Mouse (Mus musculus) embryonic facial prominence, embryonic 10.5 days (tissue): ENCODE data around the gene Smarcal1. TPM values are rescaled to one million over a fixed set of nuclear protein-coding genes. Genes with fewer than 3 reads are reported as not detected.

Source experiments
- DNase-seq: peaks from one replicate; pipeline ENCODE4 v3.0.0-alpha.2; 2017; ENCODE audit warnings: low spot score
- H3K27ac ChIP-seq: fragments of 300-500 bp; sonication (generic); replicated peaks from 2 replicates; pipeline ENCODE4 v1.5.1; 2016; ENCODE audit warnings: mild to moderate bottlenecking
- H3K27me3 ChIP-seq: fragments of 300-500 bp; sonication (generic); replicated peaks from 2 replicates; pipeline ENCODE4 v1.6.1; 2016; ENCODE audit warnings: low read depth, mild to moderate bottlenecking; ENCODE audit not compliant: poor library complexity, severe bottlenecking
- H3K36me3 ChIP-seq: fragments of 300-500 bp; sonication (generic); replicated peaks from 2 replicates; pipeline ENCODE4 v1.6.1; 2016; ENCODE audit warnings: mild to moderate bottlenecking, moderate library complexity
- H3K4me1 ChIP-seq: fragments of 300-500 bp; sonication (generic); 2 replicates; pipeline ENCODE4 v1.6.1; 2016
- H3K4me3 ChIP-seq: fragments of 300-500 bp; sonication (generic); 2 replicates; pipeline ENCODE4 v1.5.1; 2016; ENCODE audit warnings: mild to moderate bottlenecking, moderate library complexity
- H3K9me3 ChIP-seq: fragments of 300-500 bp; sonication (generic); 2 replicates; pipeline ENCODE4 v1.6.1; 2016; ENCODE audit warnings: mild to moderate bottlenecking
- WGBS: fragments of 180-500 bp; shearing (Covaris S2); methylation state at CpG from one replicate; pipeline ENCODE4 v1.1.7; 2016; 5-methylcytosine and 5-hydroxymethylcytosine counted together
- polyA plus RNA-seq: library from polyadenylated mRNA; unstranded; fragments of >200 nt; fragmentation: Nextera tagmentation; extraction: Ambion mirVana; gene quantifications from 2 replicates; pipeline ENCODE4 v1.2.1, GENCODE M21; 2016

Gene Smarcal1
- 31.4 and 33.3 TPM in 2 replicates for polyA plus RNA-seq

DNA sequence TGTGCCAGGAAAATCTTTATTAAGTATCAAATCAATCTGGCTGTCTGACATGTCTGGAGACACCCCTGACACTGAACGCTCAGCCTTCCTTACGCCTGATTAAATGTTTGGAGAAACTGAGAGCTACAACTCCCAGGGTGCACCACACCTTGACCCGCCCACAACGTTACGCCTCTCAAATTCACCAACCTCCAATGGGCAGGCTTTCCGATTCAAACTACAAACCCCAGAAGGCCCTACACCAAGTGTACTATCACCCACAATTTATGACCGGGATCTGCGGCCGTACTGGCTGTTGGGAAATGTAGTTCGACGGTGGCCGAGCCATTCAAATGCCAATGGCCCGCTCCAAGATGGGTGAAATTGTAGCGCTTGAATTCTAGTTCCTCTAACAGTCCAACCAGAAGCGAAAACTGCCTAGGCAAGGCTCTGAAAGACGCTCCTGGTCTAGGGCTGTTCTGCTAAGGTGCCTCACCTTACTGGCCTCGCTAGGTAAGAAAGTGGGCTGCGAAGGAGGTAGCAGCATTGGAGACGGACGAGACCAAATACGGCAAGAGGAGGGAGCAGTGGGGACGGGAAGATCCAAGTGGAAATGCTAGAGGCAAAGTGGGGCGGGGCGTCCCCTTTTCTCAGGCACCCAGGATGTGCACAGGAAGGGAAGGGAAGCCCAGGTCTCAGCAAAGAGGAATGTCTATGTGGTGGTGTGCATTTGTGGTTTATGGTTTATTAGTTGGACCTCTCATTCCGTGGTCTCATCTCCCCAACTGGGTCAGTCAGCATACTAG lies at the start of gene Smarcal1:
Gene Smarcal1, plus strand, starts transcription at position 305 of the 785 bp plus-strand sequence.
- under 1% methylated on average over 25 of the region's 25 CpGs for whole genome bisulfite sequencing
- Histone ChIP-seq H3K4me3 (peak within 1 kb of the TSS; percentile 73), H3K27me3 (0 out of 2 replicates have a peak, but pooled peaks cover 6% of the 10 kb centered on the region), H3K9me3 (no peaks in the 10 kb centered on the region), H3K4me1 (peaks cover 22% of the 10 kb centered on the region), H3K27ac (peak within 1 kb of the TSS; percentile 90), H3K36me3 (peaks cover 27% of the 10 kb centered on the region)
- DNase-seq: peak; percentile 92

DNA sequence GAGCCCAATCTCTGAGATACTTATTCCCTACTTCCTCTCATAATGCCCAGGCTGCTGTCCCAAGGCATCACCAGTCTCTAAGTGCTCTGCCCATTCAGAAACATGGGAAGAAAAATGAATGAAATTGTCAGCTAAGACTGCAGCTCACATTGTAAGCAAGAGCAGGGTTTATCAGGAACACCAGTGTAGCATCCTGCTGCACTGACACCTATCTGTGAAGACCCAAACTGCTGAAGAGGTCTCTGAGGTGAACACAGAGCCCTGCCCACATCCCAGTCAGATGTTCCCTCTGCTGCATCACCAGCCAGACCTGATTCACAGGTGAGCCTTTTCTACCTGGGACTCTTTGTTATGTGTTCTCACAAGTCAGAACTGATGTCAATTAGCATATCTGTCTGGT lies 49.6 kb upstream of the Smarcal1 start:
- Histone ChIP-seq H3K9me3 (no peaks in the 10 kb centered on the region), H3K36me3 (no peaks in the 10 kb centered on the region), H3K27me3 (peaks cover 55% of the 10 kb centered on the region), H3K27ac (no peak overlapping the region), H3K4me1 (peaks cover 18% of the 10 kb centered on the region), H3K4me3 (no peak overlapping the region)
- DNase-seq: no peak

DNA sequence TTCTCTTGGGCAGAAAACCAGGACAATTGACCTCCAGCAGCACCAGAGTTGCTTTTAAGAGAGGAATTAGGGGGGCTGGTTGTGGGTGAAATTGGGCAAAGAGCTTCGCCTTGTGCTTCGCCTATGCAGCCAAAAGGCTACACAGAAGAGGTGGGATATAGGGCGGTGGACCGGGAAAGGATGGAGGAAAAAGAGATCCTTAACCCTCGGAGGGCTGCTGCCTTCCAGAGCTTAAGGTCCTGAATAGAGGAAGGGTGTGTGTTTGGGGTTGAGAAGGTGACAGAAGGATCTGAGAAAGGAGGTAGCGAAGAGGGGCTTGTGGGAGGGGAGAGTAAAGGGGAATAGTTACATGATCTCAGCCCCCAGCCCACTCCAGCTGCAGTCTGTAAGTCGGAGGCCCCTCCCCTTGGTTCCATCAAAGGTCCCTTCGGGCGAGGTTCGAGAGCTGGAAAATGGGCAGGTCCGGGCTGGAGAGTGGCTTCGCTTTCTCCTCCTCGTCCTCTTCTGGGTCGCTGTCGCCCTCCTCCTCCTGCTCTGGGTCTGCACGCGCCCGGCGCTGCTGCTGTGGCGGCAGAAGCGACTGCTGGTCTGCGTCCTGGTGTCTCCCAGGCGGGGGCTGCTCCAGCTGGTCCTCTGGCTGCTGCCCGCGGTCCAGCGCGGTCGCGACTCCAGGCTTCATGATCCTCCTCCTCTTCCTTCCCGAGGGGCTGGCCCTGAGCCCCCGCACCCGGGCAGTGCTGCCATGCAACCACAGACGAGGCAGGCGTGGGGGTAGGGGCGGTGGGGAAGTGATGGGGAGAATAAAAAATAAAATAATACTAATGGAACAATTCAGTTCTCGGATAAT lies 47.1 kb upstream of the Smarcal1 start:
- Histone ChIP-seq H3K4me3 (peak overlapping the region; percentile 52), H3K27ac (no peak overlapping the region), H3K4me1 (peaks cover 18% of the 10 kb centered on the region), H3K9me3 (no peaks in the 10 kb centered on the region), H3K27me3 (peaks cover 55% of the 10 kb centered on the region), H3K36me3 (no peaks in the 10 kb centered on the region)
- DNase-seq: peak; percentile 34
- 2% methylated on average over 36 of the region's 36 CpGs for WGBS

DNA sequence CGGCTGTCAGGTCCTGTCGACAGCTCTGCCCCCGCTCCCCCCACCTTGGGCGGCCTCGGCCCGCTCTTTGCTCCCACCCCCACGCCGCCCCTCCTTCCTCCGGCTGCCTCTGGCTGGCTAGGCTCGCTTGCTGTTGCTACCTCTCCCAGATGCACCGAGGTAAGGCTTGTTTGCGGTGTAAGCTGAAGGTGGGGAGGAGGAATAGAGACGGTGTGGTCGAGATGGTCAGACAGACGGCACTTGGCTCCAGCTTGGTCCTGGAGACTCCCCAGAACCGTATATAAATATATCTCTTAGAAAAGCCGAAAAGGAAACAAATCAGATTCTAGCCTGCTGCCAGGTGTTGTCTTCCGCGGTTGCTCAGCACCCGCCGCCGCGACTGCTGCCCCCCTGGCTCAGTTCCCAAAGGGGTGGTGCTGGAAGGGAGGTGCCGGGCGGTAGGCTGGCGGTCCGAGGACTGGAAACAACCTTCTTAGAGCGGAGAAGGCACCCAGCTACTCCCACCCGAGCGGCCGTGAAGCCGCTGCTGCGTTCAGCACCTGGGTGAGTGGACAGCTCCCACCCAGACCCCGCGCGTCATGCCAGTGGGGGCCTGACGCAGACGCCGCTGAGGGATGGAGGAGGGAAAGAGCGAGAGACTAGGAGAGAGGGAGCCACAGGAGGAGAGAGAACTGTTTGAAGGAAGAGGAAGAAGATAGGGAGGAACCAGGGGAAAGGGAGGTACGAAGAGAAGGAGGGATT lies 46.3 kb upstream of the Smarcal1 start, which contains the start of gene March4:
Gene March4, minus strand, starts transcription at position 320 of the 741 bp plus-strand sequence.
- peaks cover 55% of the 10 kb centered on the region for H3K27me3 ChIP-seq
- peak; percentile 88 for DNase-seq
- H3K27ac ChIP-seq: no peak within 1 kb of the TSS
- no peaks in the 10 kb centered on the region for H3K9me3 ChIP-seq
- WGBS: under 1% methylated on average over 41 of the region's 41 CpGs
- peak within 1 kb of the TSS; percentile 52 for H3K4me3 ChIP-seq
- H3K4me1 ChIP-seq: peaks cover 18% of the 10 kb centered on the region
- no peaks in the 10 kb centered on the region for H3K36me3 ChIP-seq

DNA sequence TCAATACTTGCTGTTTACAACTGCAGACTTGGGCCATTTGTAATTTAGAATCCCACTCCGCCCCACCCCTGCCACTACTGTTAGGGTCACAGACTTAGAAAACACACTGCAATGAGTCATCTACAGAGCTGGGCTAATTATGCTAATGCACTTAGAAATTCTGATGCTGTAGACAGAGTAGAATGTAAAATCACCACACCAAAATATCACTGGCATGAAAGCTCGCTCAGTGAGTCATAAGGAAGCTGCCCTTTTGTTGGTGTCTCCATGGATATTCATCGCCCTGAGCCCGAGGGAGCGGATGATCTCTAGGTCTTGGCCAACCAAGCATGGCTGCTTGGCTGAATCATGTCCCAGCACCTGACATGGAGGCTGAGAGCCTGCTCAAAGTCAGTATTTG lies 44.8 kb upstream of the Smarcal1 start:
- Histone ChIP-seq H3K4me1 (peaks cover 18% of the 10 kb centered on the region), H3K4me3 (no peak overlapping the region), H3K36me3 (no peaks in the 10 kb centered on the region), H3K9me3 (no peaks in the 10 kb centered on the region), H3K27ac (no peak overlapping the region), H3K27me3 (peaks cover 51% of the 10 kb centered on the region)
- WGBS: 87% methylated on average over 5 of the region's 5 CpGs
- DNase-seq: no peak

DNA sequence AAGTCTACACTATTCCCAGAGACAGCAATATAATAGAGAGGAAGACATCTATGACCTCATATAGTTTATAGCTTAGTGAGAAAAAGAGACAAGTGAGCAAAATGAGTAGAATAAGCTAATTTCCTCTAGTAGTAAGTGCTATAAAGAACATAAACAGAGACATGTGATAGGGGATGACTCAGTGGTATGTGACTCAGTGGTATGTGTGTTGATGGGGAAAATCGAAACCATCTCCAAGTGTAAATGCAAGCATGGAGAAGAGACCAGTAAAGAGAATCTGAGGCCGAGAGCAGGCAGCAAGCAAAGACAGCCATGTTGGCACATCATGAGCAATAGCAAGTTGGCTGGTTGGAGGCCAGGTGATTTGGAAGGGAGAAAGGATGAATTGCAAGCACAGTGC lies 32.7 kb upstream of the Smarcal1 start:
- Histone ChIP-seq H3K9me3 (no peaks in the 10 kb centered on the region), H3K4me1 (no peaks in the 10 kb centered on the region), H3K27ac (no peak overlapping the region), H3K4me3 (no peak overlapping the region), H3K36me3 (no peaks in the 10 kb centered on the region), H3K27me3 (no peaks in the 10 kb centered on the region)
- DNase-seq: no peak
- 85% methylated on average over 2 of the region's 2 CpGs for WGBS

DNA sequence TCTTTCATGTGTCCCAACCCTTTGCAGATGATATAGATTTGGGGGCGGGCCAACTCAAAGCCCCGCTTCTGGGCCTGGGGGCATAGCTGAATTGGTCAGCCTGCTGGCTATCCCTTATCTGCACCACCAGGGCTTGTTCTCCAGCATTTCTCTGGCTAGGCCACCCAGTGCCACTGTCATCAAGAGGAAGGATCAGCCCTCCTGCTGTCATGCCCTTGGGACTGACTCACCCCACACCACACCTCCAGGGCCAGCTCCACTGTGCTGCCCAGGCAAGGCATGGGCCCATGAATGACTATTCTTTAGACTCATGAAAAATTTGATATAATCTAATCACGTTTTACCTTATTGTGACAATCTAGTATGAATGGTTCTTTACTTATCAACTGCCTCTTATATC lies 26.6 kb upstream of the Smarcal1 start:
- Histone ChIP-seq H3K4me1 (no peaks in the 10 kb centered on the region), H3K27me3 (no peaks in the 10 kb centered on the region), H3K36me3 (no peaks in the 10 kb centered on the region), H3K9me3 (no peaks in the 10 kb centered on the region), H3K27ac (no peak overlapping the region), H3K4me3 (no peak overlapping the region)
- DNase-seq: no peak
- 88% methylated on average over 3 of the region's 3 CpGs for WGBS

DNA sequence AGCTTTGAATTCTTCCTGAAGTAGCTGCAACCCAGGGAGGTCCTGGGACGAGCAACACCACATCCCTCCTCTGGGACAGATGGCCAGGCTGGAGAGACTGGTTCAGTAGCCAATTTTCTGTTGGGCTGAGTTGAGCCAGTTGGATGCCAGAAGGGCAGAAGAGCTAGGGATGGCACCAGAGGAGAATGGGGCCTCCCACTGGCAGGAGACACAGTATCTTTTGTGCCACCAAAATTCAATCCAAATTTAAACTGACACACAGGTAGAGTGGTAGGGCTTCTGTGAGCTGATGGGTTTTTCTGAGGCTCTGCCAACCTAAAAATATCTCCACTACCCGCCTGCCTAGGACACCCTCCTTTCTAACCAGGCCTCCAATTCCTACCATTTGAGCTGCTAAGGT lies 24.4 kb upstream of the Smarcal1 start:
- WGBS: 68% methylated on average over 2 of the region's 2 CpGs
- H3K36me3 ChIP-seq: no peaks in the 10 kb centered on the region
- H3K9me3 ChIP-seq: no peaks in the 10 kb centered on the region
- H3K27me3 ChIP-seq: no peaks in the 10 kb centered on the region
- H3K4me3 ChIP-seq: no peak overlapping the region
- no peak for DNase-seq
- H3K27ac ChIP-seq: no peak overlapping the region
- H3K4me1 ChIP-seq: no peaks in the 10 kb centered on the region

DNA sequence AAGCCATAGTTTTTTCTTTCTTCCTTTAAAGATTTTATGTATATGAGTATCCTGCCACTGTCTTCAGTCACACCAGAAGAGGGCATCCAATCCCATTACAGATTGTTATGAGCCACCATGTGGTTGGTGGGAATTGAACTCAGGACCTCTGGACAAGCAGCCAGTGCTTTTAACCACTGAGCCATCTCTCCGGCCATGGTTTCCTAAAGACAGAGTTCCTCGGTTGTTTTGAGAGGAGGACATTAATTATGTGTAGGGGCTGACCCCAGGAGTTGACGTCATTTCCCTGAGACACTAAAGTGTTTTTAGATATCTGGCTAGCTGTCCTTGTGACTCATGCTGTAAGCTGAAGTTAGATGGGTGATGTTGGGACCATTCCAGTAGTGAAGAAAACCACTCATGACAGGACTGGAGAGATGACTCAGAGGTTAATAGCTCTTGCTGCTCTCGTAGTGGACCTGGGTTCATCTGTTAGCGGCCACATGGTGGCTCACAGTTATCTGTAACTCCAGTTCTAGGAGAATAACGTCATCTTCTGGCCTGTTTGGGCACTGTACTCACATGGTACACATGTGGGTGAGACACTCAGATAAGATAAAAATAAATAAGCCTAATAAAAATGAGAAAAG lies 18.6 kb upstream of the Smarcal1 start:
- WGBS: 84% methylated on average over 6 of the region's 6 CpGs
- DNase-seq: no peak
- H3K27ac ChIP-seq: no peak overlapping the region
- no peak overlapping the region for H3K4me3 ChIP-seq
- no peaks in the 10 kb centered on the region for H3K27me3 ChIP-seq
- no peaks in the 10 kb centered on the region for H3K4me1 ChIP-seq
- no peaks in the 10 kb centered on the region for H3K9me3 ChIP-seq
- no peaks in the 10 kb centered on the region for H3K36me3 ChIP-seq

DNA sequence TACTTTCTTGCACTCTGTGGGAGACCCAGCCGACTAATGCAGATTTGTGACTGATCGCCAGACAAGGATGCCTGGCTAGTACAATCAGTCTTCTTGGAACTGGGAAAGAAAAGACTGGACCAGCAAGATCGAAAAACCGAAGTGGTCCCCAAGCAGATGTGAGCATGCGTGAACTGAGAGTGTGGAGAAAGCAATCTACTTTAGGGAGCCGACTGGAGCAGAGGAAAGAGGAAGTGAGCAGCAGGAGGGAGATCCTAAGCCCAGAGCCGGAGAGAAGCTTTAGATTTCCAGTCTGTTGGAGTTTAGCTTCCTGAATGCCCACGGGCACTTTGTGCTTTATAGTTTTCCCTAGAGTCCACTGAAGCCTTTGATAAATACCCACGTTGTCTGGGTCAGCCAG lies 16.0 kb upstream of the Smarcal1 start:
- no peak overlapping the region for H3K27ac ChIP-seq
- peak; percentile 27 for DNase-seq
- peak overlapping the region; percentile 29; the same call in 1 of the 2 replicates for H3K4me3 ChIP-seq
- H3K9me3 ChIP-seq: no peaks in the 10 kb centered on the region
- H3K4me1 ChIP-seq: no peaks in the 10 kb centered on the region
- WGBS: 23% methylated on average over 9 of the region's 9 CpGs
- H3K36me3 ChIP-seq: no peaks in the 10 kb centered on the region
- no peaks in the 10 kb centered on the region for H3K27me3 ChIP-seq

DNA sequence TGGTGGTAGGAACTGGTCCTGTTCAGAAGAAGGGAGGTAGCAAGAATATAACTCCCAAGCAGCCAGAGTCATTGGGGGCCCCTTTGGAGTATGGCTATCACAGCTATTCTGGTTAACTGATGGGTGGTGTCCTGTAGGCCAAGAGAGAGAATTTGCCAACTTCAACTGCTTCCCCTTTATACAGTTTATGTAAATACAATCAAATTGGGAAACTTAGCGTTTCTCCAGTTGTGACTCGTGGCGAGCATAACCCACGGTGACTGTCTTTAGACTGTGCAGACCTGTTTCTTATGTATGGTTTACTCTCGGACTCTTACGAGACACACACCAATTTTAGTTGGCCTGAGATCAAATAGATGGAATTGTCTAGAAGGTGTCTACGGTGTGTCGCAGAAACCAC lies 14.3 kb upstream of the Smarcal1 start:
- no peak overlapping the region for H3K27ac ChIP-seq
- 94% methylated on average over 8 of the region's 8 CpGs for WGBS
- H3K9me3 ChIP-seq: no peaks in the 10 kb centered on the region
- no peaks in the 10 kb centered on the region for H3K4me1 ChIP-seq
- no peaks in the 10 kb centered on the region for H3K27me3 ChIP-seq
- no peak overlapping the region for H3K4me3 ChIP-seq
- H3K36me3 ChIP-seq: no peaks in the 10 kb centered on the region
- DNase-seq: no peak

DNA sequence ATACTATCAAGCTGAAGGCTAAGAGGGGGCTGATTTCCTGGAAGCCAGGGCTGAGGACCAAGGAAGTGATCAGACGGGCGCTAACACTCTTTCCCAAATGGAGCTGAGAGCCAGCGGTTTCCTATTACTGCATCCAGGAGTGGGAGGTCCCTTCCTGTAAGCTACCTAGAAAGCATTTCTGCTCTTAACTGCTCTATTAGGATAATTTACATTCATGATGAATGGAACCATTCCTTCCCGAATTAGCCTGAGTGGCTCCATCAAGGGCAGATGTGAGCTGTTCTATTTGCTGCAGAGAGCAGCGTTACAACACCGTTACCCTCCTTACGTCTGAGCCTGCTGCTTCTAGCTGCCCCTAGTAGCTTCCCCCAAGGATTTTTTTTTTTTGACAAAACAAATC lies 9.0 kb upstream of the Smarcal1 start:
- 63% methylated on average over 7 of the region's 7 CpGs for WGBS
- Histone ChIP-seq H3K36me3 (no peaks in the 10 kb centered on the region), H3K9me3 (no peaks in the 10 kb centered on the region), H3K4me3 (no peak overlapping the region), H3K27ac (no peak overlapping the region), H3K4me1 (peaks cover 24% of the 10 kb centered on the region), H3K27me3 (peaks cover 32% of the 10 kb centered on the region)
- DNase-seq: no peak
